Mouse (Mus musculus) liver, embryonic 16.5 days (tissue): Measurements from ENCODE around the gene Rhot2. TPM values are rescaled to one million over a fixed set of nuclear protein-coding genes. Genes with fewer than 3 reads are reported as not detected.
A peak's percentile ranks its signal among the peaks of the same experiment; 100 is the strongest.

Experiments
- ATAC-seq: fragments of 200-750 bp; cut with Nextera tagmentation; 2 replicates; pipeline ENCODE4 v1.8.0; 2017; ENCODE audit warnings: low read depth, mild to moderate bottlenecking, moderate number of reproducible peaks, moderate library complexity
- H3K27ac ChIP-seq: fragments of 300-500 bp; sonication (generic); 2 replicates; pipeline ENCODE4 v1.5.1; 2014; ENCODE audit warnings: mild to moderate bottlenecking, low read length
- H3K27me3 ChIP-seq: fragments of 300-500 bp; sonication (generic); 2 replicates; pipeline ENCODE4 v1.6.1; 2014; ENCODE audit warnings: low read depth, low read length, mixed read lengths; ENCODE audit not compliant: control insufficient read depth, insufficient read depth
- H3K36me3 ChIP-seq: fragments of 300-500 bp; sonication (generic); 2 replicates; pipeline ENCODE4 v1.6.1; 2014; ENCODE audit warnings: mild to moderate bottlenecking; ENCODE audit not compliant: control insufficient read depth, insufficient read depth
- H3K4me1 ChIP-seq: fragments of 300-500 bp; sonication (generic); 2 replicates; pipeline ENCODE4 v1.6.1; 2014; ENCODE audit warnings: low read depth, low read length, mixed read lengths; ENCODE audit not compliant: control insufficient read depth
- H3K4me2 ChIP-seq: fragments of 300-500 bp; sonication (generic); 2 replicates; pipeline ENCODE4 v1.6.1; 2014; ENCODE audit warnings: low read depth, low read length, mixed read lengths
- H3K4me3 ChIP-seq: fragments of 300-500 bp; sonication (generic); 2 replicates; pipeline ENCODE4 v1.5.1; 2014; ENCODE audit warnings: low read depth, mild to moderate bottlenecking, low read length
- H3K9ac ChIP-seq: fragments of 300-500 bp; sonication (generic); 2 replicates; pipeline ENCODE4 v1.6.1; 2014; ENCODE audit warnings: low read depth, low read length
- H3K9me3 ChIP-seq: fragments of 300-500 bp; sonication (generic); replicated peaks from 2 replicates; pipeline ENCODE4 v1.6.1; 2016; ENCODE audit warnings: low read length; ENCODE audit not compliant: control insufficient read depth
- WGBS: fragments of 180-500 bp; shearing (Covaris S2); extraction: QIAGEN DNeasy Blood & Tissue Kit; methylation state at CpG from one replicate; pipeline ENCODE4 v1.1.7; 2014; ENCODE audit not compliant: insufficient replicate concordance; 5-methylcytosine and 5-hydroxymethylcytosine counted together
- polyA plus RNA-seq: library from polyadenylated mRNA; unstranded; fragments of >200 nt; fragmentation: Nextera tagmentation; extraction: Ambion mirVana; gene quantifications from 2 replicates; pipeline ENCODE4 v1.2.1, GENCODE M21; 2015

Rhot2 gene
- polyA plus RNA-seq, 1 experiment from 2014 or later: 11.4 TPM

GRCm38 (mm10) chr17:25881691-25882090, 37.0 kb upstream of the Rhot2 start:
- no peaks in the 10 kb centered on the region for H3K9me3 ChIP-seq
- H3K27ac ChIP-seq: no peak overlapping the region
- 62% methylated on average over 4 of the region's 4 CpGs for WGBS
- peaks cover 5% of the 10 kb centered on the region for H3K36me3 ChIP-seq
- no peak overlapping the region for H3K4me2 ChIP-seq
- H3K4me1 ChIP-seq: peaks cover 25% of the 10 kb centered on the region
- no peak overlapping the region for H3K4me3 ChIP-seq
- H3K27me3 ChIP-seq: no peaks in the 10 kb centered on the region
- H3K9ac ChIP-seq: no peak overlapping the region
- ATAC-seq: no peak

GRCm38 (mm10) chr17:25880913-25881641, 36.4 kb upstream of the Rhot2 start:
- Histone ChIP-seq H3K4me2 (no peak overlapping the region), H3K4me1 (peaks cover 30% of the 10 kb centered on the region), H3K9ac (no peak overlapping the region), H3K4me3 (no peak overlapping the region), H3K27me3 (no peaks in the 10 kb centered on the region), H3K9me3 (no peaks in the 10 kb centered on the region), H3K36me3 (peaks cover 5% of the 10 kb centered on the region), H3K27ac (no peak overlapping the region)
- no peak for ATAC-seq
- 36% methylated on average over 5 of the region's 5 CpGs for WGBS

DNA sequence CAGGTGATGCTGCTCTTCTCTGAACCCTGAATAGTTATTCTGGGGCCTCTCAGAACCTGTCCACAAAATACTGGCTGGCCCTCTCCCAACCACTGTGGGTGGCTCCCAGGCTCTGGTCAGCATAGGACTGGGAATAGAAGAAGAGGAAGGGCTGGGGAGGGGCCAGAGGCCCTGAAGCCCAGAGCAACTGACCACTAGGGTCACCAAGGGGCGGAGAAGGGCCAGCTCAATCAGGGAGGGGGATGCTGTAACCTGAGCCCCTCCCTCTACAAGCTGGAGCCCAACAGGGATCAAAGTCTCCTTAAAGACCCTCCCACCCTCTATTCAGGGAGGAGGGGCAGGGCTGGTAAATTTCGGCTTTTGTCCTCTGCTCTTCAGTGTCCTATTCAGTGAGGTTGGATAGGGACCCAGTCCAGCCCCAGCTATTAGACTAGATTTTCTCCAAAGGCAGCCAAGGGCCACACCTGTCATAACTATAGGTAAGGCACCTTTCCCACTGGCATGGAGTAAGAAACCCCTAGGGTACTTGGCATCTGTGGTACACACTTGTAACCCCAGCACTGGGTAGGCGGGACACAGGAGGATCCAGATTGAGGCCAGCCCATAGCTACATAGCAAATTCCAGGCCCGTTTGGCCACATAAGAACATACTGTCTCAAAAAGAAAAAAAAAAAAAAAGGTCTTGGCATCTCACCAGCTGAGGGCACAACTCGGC, 35.7 kb upstream of the Rhot2 start, which contains the start of gene Wfikkn1:
Gene Wfikkn1, minus strand, starts transcription at position 663 of the 715 bp plus-strand sequence.
- no peaks in the 10 kb centered on the region for H3K27me3 ChIP-seq
- no peak within 1 kb of the TSS for H3K4me3 ChIP-seq
- H3K36me3 ChIP-seq: peaks cover 5% of the 10 kb centered on the region
- no peak within 1 kb of the TSS for H3K27ac ChIP-seq
- no peaks in the 10 kb centered on the region for H3K9me3 ChIP-seq
- ATAC-seq: peak; percentile 19
- peaks cover 34% of the 10 kb centered on the region for H3K4me1 ChIP-seq
- H3K4me2 ChIP-seq: no peak within 1 kb of the TSS
- WGBS: 62% methylated on average over 5 of the region's 5 CpGs
- H3K9ac ChIP-seq: no peak within 1 kb of the TSS

DNA sequence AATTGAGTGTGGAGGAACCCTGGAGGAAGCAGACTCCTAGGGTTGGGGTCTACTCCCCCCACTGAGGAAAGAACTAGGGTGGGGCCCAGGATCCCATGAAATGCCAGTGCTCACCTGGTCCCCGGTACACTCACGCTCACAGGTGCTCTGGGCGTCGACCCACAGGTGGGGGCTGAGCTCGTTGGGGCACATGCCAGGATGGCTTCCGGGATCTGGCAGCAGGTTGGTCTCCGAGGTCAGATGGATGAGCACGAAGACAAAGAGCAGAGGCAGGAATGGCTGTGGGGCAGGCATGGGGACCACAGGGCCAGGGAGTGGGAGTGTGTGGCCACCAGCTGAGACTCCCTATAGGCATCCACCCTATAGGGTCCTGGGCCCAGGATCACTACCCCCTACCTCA, 35.1 kb upstream of the Rhot2 start:
- Histone ChIP-seq H3K27me3 (no peaks in the 10 kb centered on the region), H3K9me3 (no peaks in the 10 kb centered on the region), H3K9ac (no peak overlapping the region), H3K27ac (no peak overlapping the region), H3K4me3 (no peak overlapping the region), H3K4me1 (peaks cover 34% of the 10 kb centered on the region), H3K36me3 (peaks cover 5% of the 10 kb centered on the region), H3K4me2 (no peak overlapping the region)
- ATAC-seq: no peak
- WGBS: 79% methylated on average over 8 of the region's 8 CpGs

DNA sequence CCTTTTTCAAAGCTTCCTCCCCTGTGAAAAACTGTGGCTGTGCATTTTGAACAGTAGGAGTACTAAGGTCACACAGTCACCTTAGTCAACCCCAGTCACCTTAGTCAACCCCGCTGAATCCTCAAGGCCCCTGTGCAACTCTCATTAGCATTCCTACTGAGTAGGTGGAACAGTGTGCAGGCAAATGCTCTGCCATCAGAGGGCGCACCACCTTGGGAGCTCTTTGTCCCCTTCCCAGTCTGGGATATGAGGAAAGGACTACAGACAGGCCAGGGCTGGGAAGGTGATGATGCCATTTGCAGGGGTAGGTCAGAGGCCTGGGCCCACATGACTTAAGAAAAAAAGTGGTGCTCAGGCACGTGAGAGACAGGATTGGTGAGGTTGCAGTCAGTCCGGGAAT, 34.6 kb upstream of the Rhot2 start:
- H3K27ac ChIP-seq: no peak overlapping the region
- peaks cover 36% of the 10 kb centered on the region for H3K4me1 ChIP-seq
- no peak overlapping the region for H3K4me3 ChIP-seq
- no peak for ATAC-seq
- H3K4me2 ChIP-seq: no peak overlapping the region
- H3K9me3 ChIP-seq: no peaks in the 10 kb centered on the region
- H3K36me3 ChIP-seq: peaks cover 5% of the 10 kb centered on the region; the same call in 1 of the 2 replicates
- H3K27me3 ChIP-seq: no peaks in the 10 kb centered on the region
- 65% methylated on average over 4 of the region's 4 CpGs for WGBS
- H3K9ac ChIP-seq: no peak overlapping the region

GRCm38 (mm10) chr17:25878611-25879180, 34.0 kb upstream of the Rhot2 start:
- peaks cover 42% of the 10 kb centered on the region for H3K4me1 ChIP-seq
- no peaks in the 10 kb centered on the region for H3K9me3 ChIP-seq
- no peak overlapping the region for H3K9ac ChIP-seq
- peaks cover 5% of the 10 kb centered on the region; the same call in 1 of the 2 replicates for H3K36me3 ChIP-seq
- WGBS: 85% methylated on average over 19 of the region's 19 CpGs
- H3K27ac ChIP-seq: no peak overlapping the region
- no peak overlapping the region for H3K4me2 ChIP-seq
- H3K4me3 ChIP-seq: no peak overlapping the region
- ATAC-seq: no peak
- H3K27me3 ChIP-seq: no peaks in the 10 kb centered on the region

DNA sequence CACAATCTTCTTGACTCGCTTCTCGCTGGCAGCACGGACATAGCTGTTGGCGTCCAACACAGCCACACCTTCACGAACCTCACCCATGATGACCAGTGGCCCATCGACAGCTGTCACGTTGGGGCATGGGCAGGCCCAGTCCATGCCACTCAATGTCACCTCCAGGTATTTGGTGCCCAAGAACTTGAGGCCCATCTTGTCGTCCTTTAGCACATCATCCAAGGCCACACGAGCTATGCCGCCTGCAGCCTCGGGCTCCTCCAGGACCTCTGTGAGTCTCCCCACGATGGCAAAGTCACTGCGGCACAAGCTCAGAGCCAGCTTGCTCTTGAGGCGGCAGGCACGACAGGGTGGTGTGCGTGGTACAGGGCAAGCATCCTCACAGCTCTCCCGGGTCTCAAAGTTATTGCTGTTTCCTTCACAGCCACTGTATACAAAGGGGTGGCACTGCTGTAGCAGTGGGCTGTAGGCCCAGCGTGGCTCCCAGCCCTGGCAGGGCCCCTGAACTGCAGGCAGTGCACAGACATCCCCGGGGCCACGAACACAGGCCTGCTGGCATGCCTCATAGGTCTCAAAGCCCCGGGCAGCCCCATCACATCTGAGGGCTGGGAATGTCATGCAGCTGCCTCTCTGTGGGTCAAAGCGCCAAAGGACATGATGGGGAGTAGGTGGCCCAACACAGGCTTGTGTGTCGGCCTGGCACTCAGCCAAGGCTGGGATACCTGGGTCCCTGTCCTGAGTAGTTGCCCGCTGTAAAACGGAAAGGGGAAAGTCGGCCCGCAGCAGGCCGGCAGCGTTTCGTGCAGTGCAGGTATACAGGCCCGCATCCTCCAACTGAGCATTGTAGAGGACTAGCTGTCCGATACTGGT, 33.3 kb upstream of the Rhot2 start:
- no peak overlapping the region for H3K4me3 ChIP-seq
- ATAC-seq: no peak
- H3K36me3 ChIP-seq: no peaks in the 10 kb centered on the region
- 82% methylated on average over 32 of the region's 32 CpGs for WGBS
- no peak overlapping the region for H3K4me2 ChIP-seq
- H3K27me3 ChIP-seq: no peaks in the 10 kb centered on the region
- H3K9me3 ChIP-seq: no peaks in the 10 kb centered on the region
- no peak overlapping the region for H3K9ac ChIP-seq
- peaks cover 42% of the 10 kb centered on the region for H3K4me1 ChIP-seq
- no peak overlapping the region for H3K27ac ChIP-seq

- Histone ChIP-seq H3K9ac (no peak overlapping the region), H3K36me3 (no peaks in the 10 kb centered on the region), H3K4me3 (no peak overlapping the region), H3K4me1 (peaks cover 34% of the 10 kb centered on the region), H3K27ac (no peak overlapping the region), H3K27me3 (no peaks in the 10 kb centered on the region), H3K4me2 (no peak overlapping the region), H3K9me3 (no peaks in the 10 kb centered on the region)
- WGBS: 78% methylated on average over 3 of the region's 3 CpGs
- no peak for ATAC-seq
These were observed 32.4 kb upstream of the Rhot2 start for GRCm38 (mm10) chr17:25877025-25877424.
